Mouse (Mus musculus): ENCODE results near the gene Art1.

Gene Art1

GRCm38 (mm10) chr7:102109171-102109570 lies 7.6 kb downstream of the Art1 start, which contains the start of gene Art5:
Art5 (minus strand) TSS chr7:102109489.
- no peak for DNase-seq (ENCODE audit: extremely low spot score)

GRCm38 (mm10) chr7:102109746-102110145 lies 8.2 kb downstream of the Art1 start:
- no peak for DNase-seq (ENCODE audit: extremely low spot score)

- no peak for DNase-seq (ENCODE audit: extremely low spot score)
Measured at GRCm38 (mm10) chr7:102113151-102113729, 11.7 kb downstream of the Art1 start.

DNA sequence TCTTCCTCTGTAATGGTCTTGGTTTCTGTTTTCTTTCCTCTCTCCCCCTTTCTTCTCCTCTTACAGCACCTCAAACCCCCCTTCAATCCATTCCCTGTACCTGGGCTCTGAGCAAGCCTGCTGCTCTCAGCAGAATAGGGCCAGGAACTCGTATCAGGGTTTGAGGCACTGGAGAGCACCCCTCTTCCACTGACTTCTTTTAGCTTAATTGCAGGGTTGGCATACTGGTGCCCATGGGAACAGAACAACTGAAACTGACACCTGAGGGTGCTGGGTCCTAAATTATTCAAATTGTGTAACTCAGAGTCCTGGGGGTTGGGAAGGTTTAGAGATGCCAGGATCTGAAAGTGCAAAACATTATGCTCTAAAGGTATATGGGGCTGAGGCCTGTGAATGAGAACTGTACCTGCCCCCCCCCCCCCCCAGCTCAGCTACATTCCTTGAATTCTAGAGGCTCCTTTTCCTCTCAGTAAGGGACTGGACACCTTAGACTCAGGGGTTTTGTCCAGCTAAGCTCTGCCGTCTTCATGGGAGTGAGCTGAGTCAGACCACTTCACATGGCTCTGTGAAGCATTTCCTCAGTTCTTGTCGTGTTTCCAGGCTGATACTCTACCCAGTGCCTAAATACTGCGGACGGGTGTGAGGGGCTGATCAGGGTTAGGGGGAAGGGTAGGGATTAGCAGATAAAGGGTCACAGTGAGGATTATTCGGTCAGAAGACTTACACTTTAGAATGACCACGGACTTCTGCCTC lies 15.2 kb downstream of the Art1 start, which contains the start of gene Chrna10:
Chrna10 (minus strand) TSS at position 250 of the 753 bp plus-strand sequence.
- DNase-seq (ENCODE audit: extremely low spot score): no peak

- DNase-seq (ENCODE audit: extremely low spot score): no peak
Measured at GRCm38 (mm10) chr7:102117382-102117781, 15.8 kb downstream of the Art1 start.

DNA sequence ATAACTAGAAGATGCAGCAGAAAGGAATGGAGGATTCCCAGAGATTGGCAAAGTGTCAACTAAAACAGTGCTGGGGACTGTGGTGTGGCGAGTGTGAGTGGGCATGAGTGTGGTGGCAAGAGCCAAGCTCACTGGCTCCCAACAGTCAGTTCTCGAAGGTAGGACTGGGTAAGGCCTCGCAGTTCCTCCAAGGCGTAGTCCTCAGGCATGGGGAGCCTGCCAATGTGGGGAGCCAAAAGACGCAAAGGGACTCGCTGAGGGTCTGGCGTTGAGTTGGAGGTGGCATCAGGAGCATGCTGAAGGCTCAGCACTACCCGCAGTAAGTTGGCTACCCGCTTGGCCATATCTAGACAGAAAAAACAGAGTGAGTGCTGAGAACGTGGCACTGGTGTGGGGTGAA lies 18.8 kb downstream of the Art1 start:
- no peak for DNase-seq (ENCODE audit: extremely low spot score)

DNA sequence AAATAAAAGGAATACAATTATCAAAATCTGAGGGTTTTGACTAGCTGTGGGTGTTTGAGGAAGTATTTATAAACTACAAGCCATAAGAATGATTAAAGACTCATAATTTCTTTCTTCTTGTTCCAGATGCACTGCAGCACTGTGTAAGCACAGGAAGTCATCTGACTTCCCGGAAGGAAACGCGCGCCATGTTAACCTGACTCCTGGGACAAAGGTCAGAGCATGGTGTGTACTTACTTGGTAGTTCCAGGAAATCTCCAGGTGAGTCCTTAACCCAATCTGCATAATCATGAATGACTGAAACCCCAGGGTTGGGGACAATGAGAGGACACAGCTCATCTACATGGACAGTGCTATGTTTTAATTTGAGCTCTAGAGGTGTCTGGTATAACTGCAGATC lies 30.9 kb downstream of the Art1 start:
- no peak for DNase-seq (ENCODE audit: extremely low spot score)

DNA sequence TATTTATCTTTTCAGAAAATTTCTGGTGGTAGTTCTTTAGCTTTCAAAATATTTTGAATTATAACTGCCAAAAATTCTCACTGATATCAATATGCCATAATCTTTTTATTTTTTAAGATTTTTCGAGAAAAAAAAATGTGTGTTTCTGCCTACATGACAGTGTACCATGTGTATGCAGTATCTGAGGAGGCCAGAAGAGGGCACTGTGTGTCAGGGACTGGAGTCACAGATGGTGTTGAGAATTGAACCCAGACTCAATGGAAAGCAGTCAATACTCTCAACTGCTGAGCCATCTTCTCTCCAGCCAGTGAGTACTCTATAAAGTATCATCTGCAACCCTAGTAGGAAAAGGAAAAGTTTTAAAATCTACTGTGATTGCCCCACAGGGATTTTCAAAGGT lies 35.9 kb downstream of the Art1 start:
- DNase-seq (ENCODE audit: extremely low spot score): peak; percentile 34

DNA sequence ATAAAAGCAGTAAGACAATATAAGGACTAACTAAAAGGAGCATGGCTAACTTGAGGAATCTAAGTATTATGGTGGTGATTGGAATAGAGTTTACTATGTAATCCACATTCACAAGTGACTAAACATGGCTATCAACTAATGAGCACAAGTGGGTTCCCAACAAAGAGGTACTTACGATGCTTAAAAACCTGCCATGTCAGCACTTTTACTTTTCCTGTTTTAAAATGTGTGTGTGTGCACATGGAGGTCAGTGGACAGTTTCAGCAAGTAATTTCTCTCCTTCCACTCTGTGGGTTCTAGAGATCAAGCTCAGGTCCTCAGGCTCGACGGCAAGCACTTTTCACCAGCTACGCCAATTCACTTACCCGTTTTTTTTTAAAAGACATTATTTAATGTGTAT lies 36.4 kb downstream of the Art1 start:
- DNase-seq (ENCODE audit: extremely low spot score): no peak

DNA sequence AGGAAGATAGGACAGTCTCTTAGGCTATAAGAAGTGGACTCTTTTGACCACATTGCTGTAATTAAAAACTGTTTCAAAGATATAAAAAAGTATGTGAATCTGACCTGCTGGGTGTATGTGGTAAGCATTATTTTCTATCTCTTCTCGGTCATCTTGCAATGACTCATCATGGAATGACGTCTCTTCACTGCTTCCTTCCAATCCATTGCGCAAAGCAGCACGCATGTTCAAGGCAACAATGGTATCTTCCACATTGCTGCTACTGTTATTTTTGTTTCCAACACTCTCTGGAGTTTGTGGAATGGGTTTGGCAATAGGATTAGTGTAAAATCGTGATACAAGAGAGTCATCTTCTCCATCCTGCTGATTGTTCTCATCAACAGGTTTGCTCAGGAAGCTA lies 52.1 kb downstream of the Art1 start:
- DNase-seq (ENCODE audit: extremely low spot score): no peak
